Mouse (Mus musculus): ENCODE results near the gene Nectin4. TPM values are rescaled to one million over a fixed set of nuclear protein-coding genes. Genes with fewer than 3 reads are reported as not detected.
A peak's percentile ranks its signal among the peaks of the same experiment; 100 is the strongest.

Gene Nectin4
- polyA plus RNA-seq, 1 experiment from 2014 or later, result 2.6 TPM

GRCm38 (mm10) chr1:171387099-171387498 lies 17.2 kb downstream of the Nectin4 start:
- Histone ChIP-seq H3K36me3 (ENCODE audit: control insufficient read depth, insufficient read depth, low read length) (no peaks in the 10 kb centered on the region), H3K4me3 (ENCODE audit: low read length) (no peak overlapping the region), H3K4me1 (ENCODE audit: control insufficient read depth, insufficient read depth, low read length) (no peaks in the 10 kb centered on the region), H3K27ac (ENCODE audit: low read depth, low read length) (no peak overlapping the region), H3K27me3 (ENCODE audit: control insufficient read depth, insufficient read depth, low read length) (no peaks in the 10 kb centered on the region), H3K4me2 (replicated peaks; ENCODE audit: low read depth, low read length) (no peak overlapping the region), H3K9ac (ENCODE audit: low read depth, low read length) (no peak overlapping the region), H3K9me3 (ENCODE audit: control insufficient read depth, low read length) (no peaks in the 10 kb centered on the region)
- 19% methylated on average over 6 of the region's 6 CpGs for WGBS
- peak; percentile 63 for ATAC-seq (ENCODE audit: low FRiP score, low TSS enrichment)

GRCm38 (mm10) chr1:171388376-171389102 lies 18.6 kb downstream of the Nectin4 start, which contains the start of gene Arhgap30:
Gene Arhgap30, plus strand, starts transcription at chr1:171388954.
- Histone ChIP-seq H3K27ac (ENCODE audit: low read depth, low read length) (no peak within 1 kb of the TSS), H3K9me3 (ENCODE audit: control insufficient read depth, low read length) (no peaks in the 10 kb centered on the region), H3K4me3 (ENCODE audit: low read length) (no peak within 1 kb of the TSS), H3K36me3 (ENCODE audit: control insufficient read depth, insufficient read depth, low read length) (no peaks in the 10 kb centered on the region), H3K27me3 (ENCODE audit: control insufficient read depth, insufficient read depth, low read length) (no peaks in the 10 kb centered on the region), H3K4me2 (replicated peaks; ENCODE audit: low read depth, low read length) (no peak within 1 kb of the TSS), H3K4me1 (ENCODE audit: control insufficient read depth, insufficient read depth, low read length) (no peaks in the 10 kb centered on the region), H3K9ac (ENCODE audit: low read depth, low read length) (no peak within 1 kb of the TSS)
- WGBS, result 84% methylated on average over 15 of the region's 15 CpGs
- ATAC-seq (ENCODE audit: low FRiP score, low TSS enrichment), result no peak

DNA sequence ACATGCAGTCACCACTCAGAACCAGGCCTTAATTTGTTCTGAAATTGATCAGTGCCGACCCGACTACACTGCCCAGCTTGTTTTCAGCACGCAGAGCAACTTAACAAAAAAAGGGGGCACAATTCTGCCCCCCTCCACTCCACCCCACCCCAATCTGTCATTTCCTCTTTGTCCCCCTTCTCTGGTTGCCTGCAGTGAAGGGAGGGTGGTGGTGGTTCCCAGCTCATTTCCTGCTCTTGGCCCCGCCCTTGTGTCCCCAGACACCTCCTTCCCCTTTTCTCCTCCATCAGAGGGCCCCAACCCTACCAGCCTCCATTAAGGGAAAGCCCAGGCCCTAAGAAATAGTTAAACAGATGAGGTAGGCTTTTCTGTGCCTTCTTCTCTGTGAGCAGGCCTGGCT lies 20.2 kb downstream of the Nectin4 start:
- H3K36me3 ChIP-seq (ENCODE audit: control insufficient read depth, insufficient read depth, low read length), result no peaks in the 10 kb centered on the region
- H3K4me1 ChIP-seq (ENCODE audit: control insufficient read depth, insufficient read depth, low read length), result no peaks in the 10 kb centered on the region
- H3K4me3 ChIP-seq (ENCODE audit: low read length), result no peak overlapping the region
- no peak for ATAC-seq (ENCODE audit: low FRiP score, low TSS enrichment)
- H3K27ac ChIP-seq (ENCODE audit: low read depth, low read length), result no peak overlapping the region
- H3K4me2 ChIP-seq (replicated peaks; ENCODE audit: low read depth, low read length), result no peak overlapping the region
- H3K9me3 ChIP-seq (ENCODE audit: control insufficient read depth, low read length), result no peaks in the 10 kb centered on the region
- 80% methylated on average over 4 of the region's 4 CpGs for WGBS
- no peak overlapping the region for H3K9ac ChIP-seq (ENCODE audit: low read depth, low read length)
- no peaks in the 10 kb centered on the region for H3K27me3 ChIP-seq (ENCODE audit: control insufficient read depth, insufficient read depth, low read length)

GRCm38 (mm10) chr1:171401821-171402220 lies 31.9 kb downstream of the Nectin4 start:
- Histone ChIP-seq H3K9me3 (ENCODE audit: control insufficient read depth, low read length) (no peaks in the 10 kb centered on the region), H3K27ac (ENCODE audit: low read depth, low read length) (no peak overlapping the region), H3K4me1 (ENCODE audit: control insufficient read depth, insufficient read depth, low read length) (no peaks in the 10 kb centered on the region), H3K4me2 (replicated peaks; ENCODE audit: low read depth, low read length) (no peak overlapping the region), H3K9ac (ENCODE audit: low read depth, low read length) (no peak overlapping the region), H3K27me3 (ENCODE audit: control insufficient read depth, insufficient read depth, low read length) (no peaks in the 10 kb centered on the region), H3K36me3 (ENCODE audit: control insufficient read depth, insufficient read depth, low read length) (no peaks in the 10 kb centered on the region), H3K4me3 (ENCODE audit: low read length) (no peak overlapping the region)
- ATAC-seq (ENCODE audit: low FRiP score, low TSS enrichment), result no peak
- WGBS, result 82% methylated on average over 4 of the region's 4 CpGs

DNA sequence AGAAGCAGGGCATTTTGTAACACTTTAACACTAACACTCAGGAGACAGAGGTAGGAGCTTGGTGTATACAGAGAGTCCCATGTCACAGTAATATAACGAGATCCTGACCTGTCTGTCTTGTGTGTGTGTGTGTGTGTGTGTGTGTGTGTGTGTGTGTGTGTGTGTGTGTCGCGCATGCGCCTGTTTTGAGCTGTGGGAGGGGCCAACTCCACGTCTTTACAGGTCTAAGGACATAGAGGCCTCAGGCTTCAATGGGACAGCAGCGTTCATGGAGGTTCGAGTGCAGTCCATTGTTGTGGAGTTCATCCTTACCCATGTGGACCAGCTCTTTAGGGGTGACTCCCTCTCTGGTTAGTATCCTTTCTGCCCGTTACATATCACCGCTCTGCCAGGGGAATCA lies 33.1 kb downstream of the Nectin4 start:
- Histone ChIP-seq H3K4me1 (ENCODE audit: control insufficient read depth, insufficient read depth, low read length) (no peaks in the 10 kb centered on the region), H3K4me3 (ENCODE audit: low read length) (no peak overlapping the region), H3K27ac (ENCODE audit: low read depth, low read length) (no peak overlapping the region), H3K9me3 (ENCODE audit: control insufficient read depth, low read length) (no peaks in the 10 kb centered on the region), H3K36me3 (ENCODE audit: control insufficient read depth, insufficient read depth, low read length) (no peaks in the 10 kb centered on the region), H3K9ac (ENCODE audit: low read depth, low read length) (no peak overlapping the region), H3K27me3 (ENCODE audit: control insufficient read depth, insufficient read depth, low read length) (no peaks in the 10 kb centered on the region), H3K4me2 (replicated peaks; ENCODE audit: low read depth, low read length) (no peak overlapping the region)
- ATAC-seq (ENCODE audit: low FRiP score, low TSS enrichment), result no peak
- WGBS, result 78% methylated on average over 9 of the region's 9 CpGs

DNA sequence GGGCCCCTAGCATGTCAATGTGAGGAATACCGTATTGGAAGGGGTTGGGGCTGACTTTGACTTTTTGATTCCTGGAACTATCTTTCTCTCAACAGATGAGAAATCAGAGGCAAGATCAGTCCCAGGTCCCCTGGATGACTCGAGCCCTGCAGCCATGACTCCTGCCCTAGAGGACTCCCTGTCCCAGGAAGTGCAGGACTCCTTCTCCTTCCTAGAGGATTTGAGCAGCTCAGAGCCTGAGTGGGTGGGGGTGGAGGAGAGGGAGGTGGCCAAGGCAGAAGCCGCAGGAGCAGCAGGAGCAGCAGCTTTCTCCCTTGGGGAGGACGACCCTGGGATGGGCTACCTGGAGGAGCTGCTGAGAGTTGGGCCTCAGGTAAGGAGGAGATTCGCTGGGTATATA lies 37.4 kb downstream of the Nectin4 start:
- Histone ChIP-seq H3K4me1 (ENCODE audit: control insufficient read depth, insufficient read depth, low read length) (no peaks in the 10 kb centered on the region), H3K9ac (ENCODE audit: low read depth, low read length) (no peak overlapping the region), H3K27me3 (ENCODE audit: control insufficient read depth, insufficient read depth, low read length) (no peaks in the 10 kb centered on the region), H3K4me3 (ENCODE audit: low read length) (no peak overlapping the region), H3K9me3 (ENCODE audit: control insufficient read depth, low read length) (no peaks in the 10 kb centered on the region), H3K27ac (ENCODE audit: low read depth, low read length) (no peak overlapping the region), H3K36me3 (ENCODE audit: control insufficient read depth, insufficient read depth, low read length) (no peaks in the 10 kb centered on the region), H3K4me2 (replicated peaks; ENCODE audit: low read depth, low read length) (no peak overlapping the region)
- no peak for ATAC-seq (ENCODE audit: low FRiP score, low TSS enrichment)
- 86% methylated on average over 5 of the region's 5 CpGs for WGBS

GRCm38 (mm10) chr1:171410231-171410630 lies 40.3 kb downstream of the Nectin4 start:
- Histone ChIP-seq H3K27me3 (ENCODE audit: control insufficient read depth, insufficient read depth, low read length) (no peaks in the 10 kb centered on the region), H3K4me1 (ENCODE audit: control insufficient read depth, insufficient read depth, low read length) (peaks cover 12% of the 10 kb centered on the region), H3K9ac (ENCODE audit: low read depth, low read length) (no peak overlapping the region), H3K4me3 (ENCODE audit: low read length) (no peak overlapping the region), H3K9me3 (ENCODE audit: control insufficient read depth, low read length) (no peaks in the 10 kb centered on the region), H3K27ac (ENCODE audit: low read depth, low read length) (no peak overlapping the region), H3K4me2 (replicated peaks; ENCODE audit: low read depth, low read length) (no peak overlapping the region), H3K36me3 (ENCODE audit: control insufficient read depth, insufficient read depth, low read length) (peaks cover 3% of the 10 kb centered on the region; the same call in 1 of the 2 replicates)
- no peak for ATAC-seq (ENCODE audit: low FRiP score, low TSS enrichment)
- WGBS, result 83% methylated on average over 1 of the region's 1 CpGs

- H3K9me3 ChIP-seq (ENCODE audit: control insufficient read depth, low read length), result no peaks in the 10 kb centered on the region
- peaks cover 12% of the 10 kb centered on the region for H3K4me1 ChIP-seq (ENCODE audit: control insufficient read depth, insufficient read depth, low read length)
- H3K36me3 ChIP-seq (ENCODE audit: control insufficient read depth, insufficient read depth, low read length), result peaks cover 11% of the 10 kb centered on the region
Measured at GRCm38 (mm10) chr1:171410947-171411484, 41.1 kb downstream of the Nectin4 start, which contains the start of gene Usf1. Gene Usf1, plus strand, starts transcription at chr1:171411313.

DNA sequence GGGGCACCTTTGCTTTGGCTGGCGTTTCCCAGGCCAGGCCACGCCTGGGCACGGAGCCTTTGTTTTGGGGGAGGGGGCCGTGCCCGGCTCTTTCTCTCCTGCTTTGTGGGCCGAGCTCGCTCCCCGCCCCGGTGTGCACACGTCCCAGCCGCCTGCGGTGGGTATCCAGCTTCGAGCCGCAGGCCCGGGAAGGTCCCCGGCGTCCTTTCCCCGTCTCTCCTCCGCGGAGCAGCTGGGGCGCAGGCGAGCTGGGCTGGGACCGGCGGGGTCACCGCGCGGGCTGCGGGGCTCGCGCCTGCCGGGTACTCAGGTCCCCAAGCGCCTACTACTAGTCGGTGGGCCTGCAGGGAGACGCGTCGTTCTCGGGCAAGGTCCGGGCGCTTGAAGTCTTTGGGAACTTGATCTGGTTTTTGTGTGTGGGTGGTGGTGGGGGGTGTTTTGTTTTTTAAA lies 41.6 kb downstream of the Nectin4 start:
- Histone ChIP-seq H3K4me1 (ENCODE audit: control insufficient read depth, insufficient read depth, low read length) (peaks cover 12% of the 10 kb centered on the region), H3K27ac (ENCODE audit: low read depth, low read length) (peak overlapping the region; percentile 65), H3K9me3 (ENCODE audit: control insufficient read depth, low read length) (no peaks in the 10 kb centered on the region), H3K27me3 (ENCODE audit: control insufficient read depth, insufficient read depth, low read length) (no peaks in the 10 kb centered on the region), H3K4me3 (ENCODE audit: low read length) (peak overlapping the region; percentile 95), H3K9ac (ENCODE audit: low read depth, low read length) (peak overlapping the region; percentile 97), H3K36me3 (ENCODE audit: control insufficient read depth, insufficient read depth, low read length) (peaks cover 16% of the 10 kb centered on the region), H3K4me2 (replicated peaks; ENCODE audit: low read depth, low read length) (peak overlapping the region; percentile 51)
- 0% methylated on average over 33 of the region's 39 CpGs for WGBS
- ATAC-seq (ENCODE audit: low FRiP score, low TSS enrichment), result peak; percentile 78

More at GRCm38 (mm10) chr1:171410947-171411484, 41.1 kb downstream of the Nectin4 start, which contains the start of gene Usf1:
- ATAC-seq (ENCODE audit: low FRiP score, low TSS enrichment), result peak; percentile 96
- H3K9ac ChIP-seq (ENCODE audit: low read depth, low read length), result peak within 1 kb of the TSS; percentile 97
- peak within 1 kb of the TSS; percentile 51 for H3K4me2 ChIP-seq (replicated peaks; ENCODE audit: low read depth, low read length)
- under 1% methylated on average over 36 of the region's 36 CpGs for WGBS
- H3K27ac ChIP-seq (ENCODE audit: low read depth, low read length), result peak within 1 kb of the TSS; percentile 65
- H3K27me3 ChIP-seq (ENCODE audit: control insufficient read depth, insufficient read depth, low read length), result no peaks in the 10 kb centered on the region
- H3K4me3 ChIP-seq (ENCODE audit: low read length), result peak within 1 kb of the TSS; percentile 95

Data from kidney, embryonic 14.5 days (tissue).